Mouse (Mus musculus) urinary bladder, postnatal 36 days (tissue): ENCODE measurements around the gene Ptpn21.

ENCODE experiments used
- DNase-seq, 2 experiments: peaks; one replicate each; pipeline ENCODE4 v3.0.0; 2022; ENCODE audit warnings: low spot score in 2 of 2, mixed read lengths in 1 of 2

Gene Ptpn21

GRCm38 (mm10) chr12:98736951-98737800 is at the start of gene Ptpn21:
Ptpn21 (minus strand) TSS chr12:98737405.
- DNase-seq, result peak; percentile 58 to 62

- DNase-seq, result no peak
Measured at GRCm38 (mm10) chr12:98784251-98784650, 47.0 kb upstream of the Ptpn21 start.

- DNase-seq, result no peak
Measured at GRCm38 (mm10) chr12:98779148-98779547, 41.9 kb upstream of the Ptpn21 start.

- DNase-seq, result no peak
Measured at GRCm38 (mm10) chr12:98777509-98777908, 40.3 kb upstream of the Ptpn21 start.

DNA sequence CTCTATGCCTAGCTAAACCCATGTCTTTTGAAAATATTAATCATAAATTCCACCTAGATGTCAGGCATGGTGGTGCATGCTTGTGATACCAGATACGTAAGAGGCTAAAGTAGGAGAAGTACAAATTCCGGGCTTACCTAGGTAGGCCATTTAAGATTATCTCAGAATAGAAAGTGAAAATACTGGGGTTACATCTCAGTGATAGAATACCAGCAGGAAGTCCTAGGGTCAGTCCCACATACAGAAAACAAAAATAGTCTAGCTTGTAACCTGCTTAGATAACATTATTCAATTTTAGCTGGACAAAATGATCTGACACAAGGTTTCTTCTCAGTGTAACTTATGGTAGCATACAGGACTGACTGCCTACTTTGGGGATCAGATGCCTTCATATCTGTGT is 29.0 kb upstream of the Ptpn21 start:
- DNase-seq, result no peak

- no peak for DNase-seq
Measured at GRCm38 (mm10) chr12:98759700-98760099, 22.5 kb upstream of the Ptpn21 start.

- DNase-seq, result no peak
Measured at GRCm38 (mm10) chr12:98757636-98758035, 20.4 kb upstream of the Ptpn21 start.

DNA sequence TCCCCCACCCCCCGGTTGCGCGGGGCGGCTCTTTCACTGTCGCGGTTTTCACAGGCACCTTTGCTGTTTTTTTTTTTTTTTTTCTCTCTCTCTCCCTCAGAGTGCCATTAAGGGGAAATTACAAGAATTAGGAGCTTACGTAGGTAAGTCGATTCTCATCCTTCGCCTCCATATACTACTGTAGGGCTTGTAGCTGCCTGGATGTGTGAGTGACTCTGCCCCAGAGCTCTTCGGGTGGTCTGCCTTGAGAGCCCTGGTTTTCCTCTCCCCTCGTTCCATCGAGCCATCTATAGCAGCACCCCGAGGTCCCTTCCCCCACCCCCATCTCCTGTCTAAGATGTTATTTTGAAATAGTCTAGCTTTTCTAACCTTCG is 10.2 kb upstream of the Ptpn21 start:
- DNase-seq, result no peak

- peak; percentile 83 to 90 for DNase-seq
Measured at GRCm38 (mm10) chr12:98746746-98747379, 9.7 kb upstream of the Ptpn21 start, which contains the start of gene Zc3h14. Zc3h14 (plus strand) TSS chr12:98746964.

DNA sequence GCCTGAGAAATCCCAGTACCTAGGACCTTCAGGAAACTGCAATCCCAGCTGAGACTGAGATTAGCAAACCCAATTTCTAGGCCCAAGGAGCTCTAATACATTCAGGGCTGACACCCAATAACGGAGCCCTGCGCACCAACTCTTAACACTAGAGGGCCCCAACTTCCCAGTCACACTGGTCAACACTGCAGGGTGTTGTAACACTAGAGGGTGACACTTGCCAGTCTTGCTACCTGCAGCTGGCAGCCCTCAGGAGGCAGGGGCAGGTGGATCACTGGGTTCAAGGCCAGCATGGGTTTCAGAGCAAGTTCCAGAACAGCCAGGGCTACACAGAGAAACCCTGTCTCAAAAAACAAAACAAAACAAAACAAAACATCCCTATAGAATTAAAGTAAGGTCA is 8.9 kb upstream of the Ptpn21 start:
- peak in 1 of 2 experiments; percentile 66 for DNase-seq

DNA sequence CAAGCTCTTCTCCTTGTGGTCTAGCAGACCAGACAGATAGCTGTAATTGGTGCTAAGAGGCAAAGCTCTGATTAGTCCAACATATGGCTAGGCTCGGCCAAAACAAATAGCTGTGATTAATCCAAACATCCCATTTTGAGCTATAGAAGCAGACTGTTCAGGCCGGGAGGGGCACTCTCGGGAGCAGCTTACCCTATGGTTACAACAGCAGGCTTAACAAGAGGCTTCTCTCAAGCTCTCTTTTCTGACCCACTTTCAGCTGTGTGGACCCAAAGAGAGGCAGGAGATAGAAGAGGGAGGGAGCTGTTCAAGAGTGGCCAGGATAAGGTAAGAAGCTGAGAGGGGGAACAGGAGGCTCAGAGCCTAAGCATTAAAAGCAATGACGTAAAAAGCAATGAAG is 8.4 kb upstream of the Ptpn21 start:
- DNase-seq, result no peak

- DNase-seq, result no peak
Measured at GRCm38 (mm10) chr12:98741011-98741501, 3.9 kb upstream of the Ptpn21 start.

GRCm38 (mm10) chr12:98737801-98738350 is 671 bp upstream of the Ptpn21 start:
- no peak for DNase-seq

GRCm38 (mm10) chr12:98734880-98735801 is 2.1 kb downstream of the Ptpn21 start:
- DNase-seq, result no peak

GRCm38 (mm10) chr12:98734246-98734879 is 2.8 kb downstream of the Ptpn21 start:
- peak; percentile 79 to 82 for DNase-seq

DNA sequence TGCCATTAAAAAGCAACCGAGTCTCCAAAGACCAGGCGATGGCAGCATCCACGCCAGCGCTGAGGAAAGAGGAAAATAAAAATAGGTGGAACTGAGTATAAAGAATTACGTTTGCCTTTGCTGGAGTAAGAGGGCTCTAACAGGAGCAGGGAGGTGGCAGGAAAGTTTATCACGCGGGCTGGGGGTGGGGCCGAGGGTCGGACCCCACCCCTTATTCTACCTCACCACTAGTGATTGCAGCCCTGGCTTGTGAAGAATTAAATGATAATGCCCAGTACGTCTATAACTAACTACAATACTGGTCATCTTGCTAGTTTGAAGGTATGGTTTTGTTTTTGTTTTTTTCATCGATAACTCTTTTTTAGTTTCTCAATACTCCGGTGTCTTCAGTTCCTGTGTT is 3.4 kb downstream of the Ptpn21 start:
- no peak for DNase-seq

- DNase-seq, result no peak
Measured at GRCm38 (mm10) chr12:98733165-98733564, 4.0 kb downstream of the Ptpn21 start.

GRCm38 (mm10) chr12:98730682-98731081 is 6.5 kb downstream of the Ptpn21 start:
- no peak for DNase-seq

- no peak for DNase-seq
Measured at GRCm38 (mm10) chr12:98727186-98727585, 10.0 kb downstream of the Ptpn21 start.

DNA sequence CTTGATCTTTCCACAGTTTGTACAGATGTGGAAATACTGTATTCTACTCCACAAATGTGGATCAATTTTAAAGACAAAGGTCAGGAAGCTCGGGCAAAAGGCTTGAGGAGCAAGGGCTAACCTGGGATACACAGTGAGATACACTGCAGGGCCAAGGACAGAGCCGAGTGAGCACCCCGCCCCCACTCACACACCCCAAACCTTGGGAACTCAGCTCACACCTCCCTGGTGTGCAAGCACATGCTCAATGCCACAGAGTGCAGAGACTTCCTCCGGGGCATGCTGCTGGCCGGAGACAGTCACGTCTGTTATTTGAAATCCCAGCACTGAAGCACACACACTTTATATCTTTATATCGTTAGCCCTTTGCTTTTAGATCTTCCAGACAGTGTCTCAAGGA is 11.1 kb downstream of the Ptpn21 start:
- no peak for DNase-seq

- DNase-seq, result no peak
Measured at GRCm38 (mm10) chr12:98724976-98725375, 12.2 kb downstream of the Ptpn21 start.
